Mouse (Mus musculus) hindbrain, embryonic 16.5 days (tissue): ENCODE measurements around the gene Folr1. TPM values are rescaled to one million over a fixed set of nuclear protein-coding genes. Genes with fewer than 3 reads are reported as not detected.

Experiments used
- ATAC-seq: fragments of 200-750 bp; cut with Nextera tagmentation; 2 replicates; pipeline ENCODE4 v1.8.0; 2017; ENCODE audit warnings: moderate TSS enrichment, moderate library complexity
- H3K27ac ChIP-seq: fragments of 300-500 bp; sonication (generic); 2 replicates; pipeline ENCODE4 v1.5.1; 2014; ENCODE audit warnings: low read depth, mild to moderate bottlenecking, control low read depth, low read length, moderate library complexity
- H3K27me3 ChIP-seq: fragments of 300-500 bp; sonication (generic); replicated peaks from 2 replicates; pipeline ENCODE4 v1.6.1; 2014; ENCODE audit warnings: low read length; ENCODE audit not compliant: control insufficient read depth, insufficient read depth
- H3K36me3 ChIP-seq: fragments of 300-500 bp; sonication (generic); 2 replicates; pipeline ENCODE4 v1.6.1; 2014; ENCODE audit warnings: mild to moderate bottlenecking, low read length, moderate library complexity, mixed read lengths; ENCODE audit not compliant: control insufficient read depth, insufficient read depth
- H3K4me1 ChIP-seq: fragments of 300-500 bp; sonication (generic); 2 replicates; pipeline ENCODE4 v1.6.1; 2014; ENCODE audit warnings: low read depth, low read length; ENCODE audit not compliant: control insufficient read depth, insufficient read depth
- H3K4me2 ChIP-seq: fragments of 300-500 bp; sonication (generic); 2 replicates; pipeline ENCODE4 v1.6.1; 2014; ENCODE audit warnings: mild to moderate bottlenecking, low read length, control low read depth, moderate library complexity
- H3K4me3 ChIP-seq: fragments of 300-500 bp; sonication (generic); 2 replicates; pipeline ENCODE4 v1.5.1; 2014; ENCODE audit warnings: mild to moderate bottlenecking, low read length, control low read depth, moderate library complexity
- H3K9ac ChIP-seq: fragments of 300-500 bp; sonication (generic); 2 replicates; pipeline ENCODE4 v1.6.1; 2014; ENCODE audit warnings: low read depth, mild to moderate bottlenecking, control low read depth, low read length, moderate library complexity
- H3K9me3 ChIP-seq: fragments of 300-500 bp; sonication (generic); 2 replicates; pipeline ENCODE4 v1.6.1; 2014; ENCODE audit warnings: mild to moderate bottlenecking, low read length, moderate library complexity; ENCODE audit not compliant: control insufficient read depth
- WGBS: fragments of 180-500 bp; shearing (Covaris S2); extraction: QIAGEN DNeasy Blood & Tissue Kit; methylation state at CpG from one replicate; pipeline ENCODE4 v1.1.7; 2014; 5-methylcytosine and 5-hydroxymethylcytosine counted together
- polyA plus RNA-seq: library from polyadenylated mRNA; unstranded; fragments of >200 nt; fragmentation: Nextera tagmentation; extraction: Ambion mirVana; gene quantifications from 2 replicates; pipeline ENCODE4 v1.2.1, GENCODE M21; 2015

The Folr1 gene
- polyA plus RNA-seq: 60.3 and 70.1 TPM in 2 replicates

GRCm38 (mm10) chr7:101870629-101871028 lies at the start of gene Folr1:
Folr1 (minus strand) TSS chr7:101870788.
- Histone ChIP-seq H3K4me1 (no peaks in the 10 kb centered on the region), H3K4me3 (no peak within 1 kb of the TSS), H3K36me3 (no peaks in the 10 kb centered on the region), H3K9ac (no peak within 1 kb of the TSS), H3K27ac (no peak within 1 kb of the TSS), H3K27me3 (no peaks in the 10 kb centered on the region), H3K9me3 (no peaks in the 10 kb centered on the region), H3K4me2 (no peak within 1 kb of the TSS)
- no peak for ATAC-seq
- 61% methylated on average over 2 of the region's 2 CpGs for WGBS

DNA sequence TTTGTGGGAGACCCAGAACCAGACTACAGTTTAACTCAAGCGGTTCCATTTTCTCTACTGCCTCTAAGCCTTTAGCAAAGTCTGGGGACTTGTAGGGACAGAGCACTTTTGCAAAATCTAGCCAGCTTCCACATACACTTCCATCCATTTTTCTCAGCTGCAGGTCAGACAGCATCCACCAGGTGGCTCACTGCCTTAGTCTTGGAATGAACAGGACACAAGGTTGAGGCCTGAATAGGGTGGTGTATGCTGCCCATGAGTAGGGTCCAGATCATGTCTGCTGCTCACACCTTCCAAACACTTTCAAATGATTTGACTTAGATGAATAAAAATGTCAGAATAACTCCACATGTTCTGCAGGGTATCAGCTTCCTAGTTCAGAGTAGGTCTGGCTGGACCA lies 47.5 kb upstream of the Folr1 start:
- Histone ChIP-seq H3K9me3 (no peaks in the 10 kb centered on the region), H3K4me2 (no peak overlapping the region), H3K27ac (no peak overlapping the region), H3K4me3 (no peak overlapping the region), H3K36me3 (peaks cover 7% of the 10 kb centered on the region), H3K9ac (no peak overlapping the region), H3K27me3 (no peaks in the 10 kb centered on the region), H3K4me1 (no peaks in the 10 kb centered on the region)
- WGBS: 11% methylated on average over 1 of the region's 1 CpGs
- peak; percentile 86 for ATAC-seq

DNA sequence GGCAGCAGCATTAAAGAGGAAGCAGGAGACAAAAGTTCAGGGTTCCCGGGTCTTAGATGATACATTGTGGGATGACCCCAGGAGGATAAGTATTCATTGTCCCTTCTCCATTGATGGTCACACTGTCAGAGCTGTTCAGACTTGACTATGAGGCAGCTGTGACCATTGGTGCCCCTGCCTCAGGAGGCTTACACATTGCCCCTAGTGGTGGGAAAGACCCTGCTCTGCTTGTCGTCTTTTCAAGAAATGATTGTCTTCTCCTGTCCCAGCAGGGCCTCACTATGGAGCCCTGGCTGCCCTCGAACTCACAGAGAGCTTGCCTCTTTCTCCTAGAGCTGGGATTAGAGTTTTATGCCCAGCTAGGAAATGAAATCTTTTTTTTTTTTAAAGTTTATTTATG lies 41.4 kb upstream of the Folr1 start:
- Histone ChIP-seq H3K27me3 (no peaks in the 10 kb centered on the region), H3K9me3 (no peaks in the 10 kb centered on the region), H3K4me1 (peaks cover 9% of the 10 kb centered on the region), H3K4me2 (no peak overlapping the region), H3K4me3 (no peak overlapping the region), H3K36me3 (peaks cover 22% of the 10 kb centered on the region), H3K27ac (no peak overlapping the region), H3K9ac (no peak overlapping the region)
- ATAC-seq: no peak
- WGBS: 59% methylated on average over 3 of the region's 3 CpGs

DNA sequence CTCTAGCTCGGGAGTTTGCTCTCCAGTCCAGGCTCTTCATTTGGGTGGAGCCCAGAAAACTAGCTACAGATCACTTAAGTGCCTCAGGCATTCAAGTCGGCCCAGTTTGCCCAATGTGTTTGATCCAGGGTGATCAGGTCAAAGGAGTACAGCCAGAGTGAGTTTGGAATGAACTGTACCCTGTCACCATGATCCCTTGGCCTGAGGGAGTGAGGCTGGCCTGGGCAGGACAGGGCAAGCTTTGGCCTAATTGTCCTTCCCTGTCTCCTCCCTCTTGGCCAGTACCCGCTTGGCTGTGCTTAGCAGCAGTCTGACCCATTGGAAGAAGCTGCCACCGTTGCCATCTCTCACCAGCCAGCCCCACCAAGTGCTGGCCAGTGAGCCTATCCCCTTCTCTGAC lies 39.5 kb upstream of the Folr1 start:
- H3K4me1 ChIP-seq: peaks cover 18% of the 10 kb centered on the region
- H3K36me3 ChIP-seq: peaks cover 22% of the 10 kb centered on the region
- H3K9me3 ChIP-seq: no peaks in the 10 kb centered on the region
- 91% methylated on average over 4 of the region's 4 CpGs for WGBS
- no peak for ATAC-seq
- H3K27me3 ChIP-seq: no peaks in the 10 kb centered on the region
- H3K4me3 ChIP-seq: no peak overlapping the region
- H3K27ac ChIP-seq: no peak overlapping the region
- no peak overlapping the region for H3K4me2 ChIP-seq
- H3K9ac ChIP-seq: no peak overlapping the region

DNA sequence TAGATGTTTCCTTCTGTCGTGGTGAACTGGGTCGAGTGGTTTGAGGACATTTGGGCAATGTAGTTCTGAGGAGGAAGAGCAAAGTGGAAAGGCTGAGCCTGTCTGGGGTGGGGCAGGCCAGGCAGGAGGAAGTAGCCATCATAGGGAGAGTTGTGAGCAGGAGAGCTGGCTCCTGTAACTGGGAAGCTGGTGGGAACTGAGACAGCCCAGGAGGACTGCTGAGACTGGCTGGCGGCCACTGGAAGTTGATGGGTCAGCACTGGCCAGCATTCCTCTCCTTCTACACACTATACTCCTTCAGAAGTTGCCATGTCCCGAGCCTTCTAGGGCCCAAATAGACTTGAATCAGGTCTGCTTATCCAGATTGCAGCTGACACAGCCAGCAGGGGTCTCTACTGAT lies 37.8 kb upstream of the Folr1 start:
- H3K27me3 ChIP-seq: no peaks in the 10 kb centered on the region

GRCm38 (mm10) chr7:101906696-101907095 lies 36.1 kb upstream of the Folr1 start:
- Histone ChIP-seq H3K27me3 (no peaks in the 10 kb centered on the region), H3K4me3 (peak overlapping the region; percentile 93), H3K9me3 (no peaks in the 10 kb centered on the region), H3K4me1 (peaks cover 23% of the 10 kb centered on the region), H3K27ac (no peak overlapping the region), H3K9ac (peak overlapping the region; percentile 98), H3K4me2 (peak overlapping the region; percentile 82), H3K36me3 (peaks cover 10% of the 10 kb centered on the region)
- WGBS: 74% methylated on average over 8 of the region's 8 CpGs
- no peak for ATAC-seq

More for the DNA sequence above, 37.8 kb upstream of the Folr1 start:
- Histone ChIP-seq H3K9ac (no peak overlapping the region), H3K4me3 (no peak overlapping the region), H3K9me3 (no peaks in the 10 kb centered on the region), H3K4me1 (peaks cover 23% of the 10 kb centered on the region), H3K27ac (no peak overlapping the region), H3K36me3 (peaks cover 16% of the 10 kb centered on the region), H3K4me2 (no peak overlapping the region)
- no peak for ATAC-seq
- WGBS: 83% methylated on average over 4 of the region's 4 CpGs

- H3K27me3 ChIP-seq: no peaks in the 10 kb centered on the region
- H3K4me1 ChIP-seq: peaks cover 23% of the 10 kb centered on the region
- ATAC-seq: no peak
- peak within 1 kb of the TSS; percentile 98 for H3K9ac ChIP-seq
- peak within 1 kb of the TSS; percentile 82 for H3K4me2 ChIP-seq
- H3K9me3 ChIP-seq: no peaks in the 10 kb centered on the region
- peak within 1 kb of the TSS; percentile 97 for H3K27ac ChIP-seq
- peaks cover 10% of the 10 kb centered on the region for H3K36me3 ChIP-seq
- WGBS: 24% methylated on average over 11 of the region's 11 CpGs
- H3K4me3 ChIP-seq: peak within 1 kb of the TSS; percentile 93
These were observed 35.7 kb upstream of the Folr1 start, which contains the start of gene Tomt for GRCm38 (mm10) chr7:101906287-101906681. Tomt (minus strand) TSS chr7:101906359.

DNA sequence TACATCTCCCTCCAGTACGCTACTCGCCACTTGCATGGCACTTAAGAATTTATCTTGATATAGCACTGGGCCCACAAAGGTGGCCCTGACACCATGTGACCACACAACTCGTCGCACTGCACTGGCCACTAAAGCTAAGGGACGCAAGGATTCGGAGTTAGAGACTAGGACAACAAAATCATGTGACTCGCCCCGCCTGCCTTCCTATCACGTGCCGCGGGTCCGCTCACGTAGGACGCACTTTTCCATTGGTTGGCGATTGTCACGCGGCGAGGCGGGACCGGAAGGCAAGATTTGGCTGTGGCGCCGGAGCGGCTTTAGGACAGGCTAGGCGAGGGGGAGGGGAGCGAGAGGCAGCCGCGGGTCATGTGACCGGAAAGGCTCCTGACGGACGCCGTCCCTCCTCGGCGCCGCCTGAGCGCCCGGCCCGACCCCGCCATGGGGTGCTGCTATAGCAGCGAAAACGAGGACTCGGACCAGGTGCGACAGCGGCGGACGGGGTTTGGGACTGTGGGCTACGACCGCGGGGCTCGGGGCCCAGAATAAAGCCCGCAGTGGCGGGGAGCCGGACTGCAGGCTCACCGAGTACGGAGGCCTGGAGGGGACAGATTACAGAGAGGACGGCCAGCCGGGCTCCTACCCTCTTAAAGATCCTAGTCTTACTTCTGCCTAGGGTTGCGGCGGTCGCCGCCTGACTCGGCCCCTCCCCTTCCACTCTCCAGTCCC lies 35.1 kb upstream of the Folr1 start, which contains the start of gene Lamtor1:
TSS of gene Lamtor1 (plus strand) at position 344 of the 726 bp plus-strand sequence.
- Histone ChIP-seq H3K9me3 (no peaks in the 10 kb centered on the region), H3K9ac (peak within 1 kb of the TSS; percentile 98), H3K4me2 (peak within 1 kb of the TSS; percentile 82), H3K36me3 (peaks cover 10% of the 10 kb centered on the region), H3K4me3 (peak within 1 kb of the TSS; percentile 93), H3K4me1 (peaks cover 23% of the 10 kb centered on the region), H3K27me3 (no peaks in the 10 kb centered on the region), H3K27ac (peak within 1 kb of the TSS; percentile 97)
- peak; percentile 98 for ATAC-seq
- WGBS: under 1% methylated on average over 60 of the region's 61 CpGs

DNA sequence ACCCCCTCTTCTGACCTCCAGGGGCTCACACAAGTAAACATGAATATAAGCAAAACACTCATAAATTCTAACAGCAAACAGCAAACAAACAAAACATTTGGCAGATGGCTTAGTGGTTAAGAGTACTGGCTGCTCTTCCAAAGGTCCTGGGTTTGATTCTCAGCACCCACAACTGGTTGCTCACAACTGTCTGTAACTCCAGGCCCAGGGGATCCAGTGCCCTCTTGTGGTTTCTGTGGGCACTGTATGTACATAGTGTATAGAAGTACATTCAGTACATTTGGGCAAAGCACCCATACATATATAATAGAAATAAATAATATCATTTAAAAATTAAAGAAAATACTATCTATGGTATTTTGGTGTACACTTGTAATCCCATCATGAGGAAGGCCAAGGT lies 32.3 kb upstream of the Folr1 start:
- Histone ChIP-seq H3K4me3 (no peak overlapping the region), H3K9me3 (no peaks in the 10 kb centered on the region), H3K4me1 (peaks cover 18% of the 10 kb centered on the region), H3K27me3 (no peaks in the 10 kb centered on the region), H3K9ac (no peak overlapping the region), H3K27ac (no peak overlapping the region), H3K36me3 (0 out of 2 replicates have a peak, but pooled peaks cover 5% of the 10 kb centered on the region), H3K4me2 (no peak overlapping the region)
- ATAC-seq: no peak
